Mouse (Mus musculus) embryonic facial prominence, embryonic 13.5 days (tissue): ENCODE measurements around the gene Itsn2. TPM values are rescaled to one million over a fixed set of nuclear protein-coding genes. Genes with fewer than 3 reads are reported as not detected.
"Not testable (repeated sequence)": the region's sequence is repeated elsewhere in the genome, so short reads cannot be mapped to it uniquely, and the experiment has no call there.

Source experiments
- ATAC-seq: fragments of 200-750 bp; cut with Nextera tagmentation; 2 replicates; pipeline ENCODE4 v1.8.0; 2017; ENCODE audit warnings: low read depth; ENCODE audit not compliant: insufficient number of reproducible peaks, insufficient read depth, low FRiP score, low TSS enrichment
- H3K27ac ChIP-seq: fragments of 300-500 bp; sonication (generic); 2 replicates; pipeline ENCODE4 v1.5.1; 2015; ENCODE audit warnings: moderate library complexity, mild to moderate bottlenecking, inconsistent platforms
- H3K27me3 ChIP-seq: fragments of 300-500 bp; sonication (generic); 2 replicates; pipeline ENCODE4 v1.6.1; 2015; ENCODE audit warnings: mild to moderate bottlenecking, inconsistent platforms
- H3K36me3 ChIP-seq: fragments of 300-500 bp; sonication (generic); 2 replicates; pipeline ENCODE4 v1.6.1; 2015; ENCODE audit warnings: mild to moderate bottlenecking, inconsistent platforms
- H3K4me1 ChIP-seq: fragments of 300-500 bp; sonication (generic); 2 replicates; pipeline ENCODE4 v1.6.1; 2015; ENCODE audit warnings: inconsistent platforms
- H3K4me2 ChIP-seq: fragments of 300-500 bp; sonication (generic); 2 replicates; pipeline ENCODE4 v1.6.1; 2015; ENCODE audit warnings: moderate library complexity, mild to moderate bottlenecking, inconsistent platforms
- H3K4me3 ChIP-seq: fragments of 300-500 bp; sonication (generic); 2 replicates; pipeline ENCODE4 v1.5.1; 2015; ENCODE audit warnings: mild to moderate bottlenecking, inconsistent platforms
- H3K9ac ChIP-seq: fragments of 300-500 bp; sonication (generic); 2 replicates; pipeline ENCODE4 v1.6.1; 2015; ENCODE audit warnings: mild to moderate bottlenecking, inconsistent platforms
- H3K9me3 ChIP-seq: fragments of 300-500 bp; sonication (generic); 2 replicates; pipeline ENCODE4 v1.6.1; 2016; ENCODE audit warnings: inconsistent platforms
- WGBS: fragments of 180-500 bp; shearing (Covaris S2); methylation state at CpG from one replicate; pipeline ENCODE4 v1.1.7; 2015; ENCODE audit warnings: mixed read lengths; 5-methylcytosine and 5-hydroxymethylcytosine counted together
- polyA plus RNA-seq: library from polyadenylated mRNA; unstranded; fragments of >200 nt; fragmentation: Nextera tagmentation; extraction: Ambion mirVana; gene quantifications from 2 replicates; pipeline ENCODE4 v1.2.1, GENCODE M21; 2015

Gene Itsn2
- polyA plus RNA-seq, 1 experiment from 2014 or later = 34.0 TPM

- 57% methylated on average over 4 of the region's 4 CpGs for WGBS
- ATAC-seq = no peak
- no peaks in the 10 kb centered on the region for H3K9me3 ChIP-seq
- H3K9ac ChIP-seq = no peak overlapping the region
- H3K27ac ChIP-seq = no peak overlapping the region
- 0 out of 2 replicates have a peak, but pooled peaks cover 2% of the 10 kb centered on the region for H3K4me1 ChIP-seq
- H3K36me3 ChIP-seq = peaks cover 6% of the 10 kb centered on the region; the same call in 1 of the 2 replicates
- no peak overlapping the region for H3K4me2 ChIP-seq
- no peaks in the 10 kb centered on the region for H3K27me3 ChIP-seq
- H3K4me3 ChIP-seq = no peak overlapping the region
Measured at GRCm38 (mm10) chr12:4685441-4685840, 93.0 kb downstream of the Itsn2 start.

- Histone ChIP-seq H3K27ac (no peak overlapping the region), H3K9ac (no peak overlapping the region), H3K4me1 (0 out of 2 replicates have a peak, but pooled peaks cover 2% of the 10 kb centered on the region), H3K27me3 (no peaks in the 10 kb centered on the region), H3K36me3 (peaks cover 6% of the 10 kb centered on the region; the same call in 1 of the 2 replicates), H3K9me3 (no peaks in the 10 kb centered on the region), H3K4me2 (no peak overlapping the region), H3K4me3 (no peak overlapping the region)
- ATAC-seq = no peak
- 84% methylated on average over 2 of the region's 2 CpGs for WGBS
Measured at GRCm38 (mm10) chr12:4688386-4688785, 95.9 kb downstream of the Itsn2 start.

- no peak for ATAC-seq
- no peak overlapping the region for H3K4me2 ChIP-seq
- 91% methylated on average over 14 of the region's 14 CpGs for WGBS
- 0 out of 2 replicates have a peak, but pooled peaks cover 2% of the 10 kb centered on the region for H3K4me1 ChIP-seq
- no peaks in the 10 kb centered on the region for H3K9me3 ChIP-seq
- no peak overlapping the region for H3K27ac ChIP-seq
- H3K36me3 ChIP-seq = peaks cover 6% of the 10 kb centered on the region; the same call in 1 of the 2 replicates
- H3K4me3 ChIP-seq = no peak overlapping the region
- H3K9ac ChIP-seq = no peak overlapping the region
- no peaks in the 10 kb centered on the region for H3K27me3 ChIP-seq
Measured at GRCm38 (mm10) chr12:4689341-4689740, 96.9 kb downstream of the Itsn2 start.

- ATAC-seq = no peak
- Histone ChIP-seq H3K36me3 (peaks cover 6% of the 10 kb centered on the region; the same call in 1 of the 2 replicates), H3K4me3 (no peak overlapping the region), H3K4me2 (no peak overlapping the region), H3K4me1 (0 out of 2 replicates have a peak, but pooled peaks cover 2% of the 10 kb centered on the region), H3K27me3 (no peaks in the 10 kb centered on the region), H3K9me3 (no peaks in the 10 kb centered on the region), H3K9ac (no peak overlapping the region), H3K27ac (no peak overlapping the region)
- WGBS = 78% methylated on average over 3 of the region's 3 CpGs
Measured at GRCm38 (mm10) chr12:4691193-4691592, 98.8 kb downstream of the Itsn2 start.

- 94% methylated on average over 1 of the region's 1 CpGs for WGBS
- ATAC-seq = no peak
- H3K27ac ChIP-seq = no peak overlapping the region
- no peak overlapping the region for H3K4me3 ChIP-seq
- H3K9me3 ChIP-seq = no peaks in the 10 kb centered on the region
- peaks cover 18% of the 10 kb centered on the region for H3K36me3 ChIP-seq
- no peaks in the 10 kb centered on the region for H3K4me1 ChIP-seq
- no peaks in the 10 kb centered on the region for H3K27me3 ChIP-seq
- H3K4me2 ChIP-seq = no peak overlapping the region
- no peak overlapping the region for H3K9ac ChIP-seq
Measured at GRCm38 (mm10) chr12:4694534-4694933, 102.1 kb downstream of the Itsn2 start.

- not testable (repeated sequence) for H3K27ac ChIP-seq, H3K27me3 ChIP-seq, H3K4me3 ChIP-seq, H3K9ac ChIP-seq, H3K9me3 ChIP-seq, ATAC-seq, H3K4me1 ChIP-seq, H3K4me2 ChIP-seq
- H3K36me3 ChIP-seq = peaks cover 59% of the 10 kb centered on the region
- WGBS = 75% methylated on average over 6 of the region's 6 CpGs
Measured at GRCm38 (mm10) chr12:4705626-4706025, 113.2 kb downstream of the Itsn2 start.

GRCm38 (mm10) chr12:4706175-4706574, 113.7 kb downstream of the Itsn2 start:
- Histone ChIP-seq H3K9me3 (no peaks in the 10 kb centered on the region), H3K27me3 (no peaks in the 10 kb centered on the region), H3K9ac (no peak overlapping the region), H3K27ac (no peak overlapping the region), H3K4me1 (no peaks in the 10 kb centered on the region), H3K36me3 (peaks cover 59% of the 10 kb centered on the region), H3K4me2 (no peak overlapping the region), H3K4me3 (no peak overlapping the region)
- ATAC-seq = no peak
- 88% methylated on average over 5 of the region's 5 CpGs for WGBS

GRCm38 (mm10) chr12:4706901-4707300, 114.5 kb downstream of the Itsn2 start:
- no peak for ATAC-seq
- peaks cover 59% of the 10 kb centered on the region for H3K36me3 ChIP-seq

GRCm38 (mm10) chr12:4707488-4708017, 115.1 kb downstream of the Itsn2 start:
- H3K9ac ChIP-seq = no peak overlapping the region
- no peak overlapping the region for H3K27ac ChIP-seq
- ATAC-seq = no peak
- H3K4me3 ChIP-seq = no peak overlapping the region
- H3K36me3 ChIP-seq = peaks cover 59% of the 10 kb centered on the region
- no peaks in the 10 kb centered on the region for H3K9me3 ChIP-seq
- H3K4me1 ChIP-seq = no peaks in the 10 kb centered on the region
- 90% methylated on average over 14 of the region's 14 CpGs for WGBS
- H3K27me3 ChIP-seq = no peaks in the 10 kb centered on the region
- H3K4me2 ChIP-seq = no peak overlapping the region

More at GRCm38 (mm10) chr12:4706901-4707300, 114.5 kb downstream of the Itsn2 start:
- Histone ChIP-seq H3K9me3 (no peaks in the 10 kb centered on the region), H3K4me1 (no peaks in the 10 kb centered on the region), H3K4me3 (no peak overlapping the region), H3K27me3 (no peaks in the 10 kb centered on the region), H3K9ac (no peak overlapping the region), H3K27ac (no peak overlapping the region), H3K4me2 (no peak overlapping the region)
- 86% methylated on average over 10 of the region's 10 CpGs for WGBS

- Histone ChIP-seq H3K27ac (no peak overlapping the region), H3K4me3 (no peak overlapping the region), H3K4me2 (no peak overlapping the region), H3K9me3 (no peaks in the 10 kb centered on the region), H3K9ac (no peak overlapping the region), H3K4me1 (no peaks in the 10 kb centered on the region), H3K36me3 (peaks cover 66% of the 10 kb centered on the region), H3K27me3 (no peaks in the 10 kb centered on the region)
- WGBS = 83% methylated on average over 4 of the region's 4 CpGs
- ATAC-seq = no peak
Measured at GRCm38 (mm10) chr12:4708296-4708695, 115.9 kb downstream of the Itsn2 start.

- 75% methylated on average over 8 of the region's 8 CpGs for WGBS
- Histone ChIP-seq H3K9ac (no peak overlapping the region), H3K9me3 (no peaks in the 10 kb centered on the region), H3K36me3 (peaks cover 68% of the 10 kb centered on the region), H3K4me3 (no peak overlapping the region), H3K27ac (no peak overlapping the region), H3K4me1 (no peaks in the 10 kb centered on the region), H3K27me3 (no peaks in the 10 kb centered on the region), H3K4me2 (no peak overlapping the region)
- ATAC-seq = 0 out of 2 replicates have a peak, but pooled peaks have one; percentile 26
Measured at GRCm38 (mm10) chr12:4708881-4709604, 116.6 kb downstream of the Itsn2 start.

- Histone ChIP-seq H3K9me3 (no peaks in the 10 kb centered on the region), H3K27me3 (no peaks in the 10 kb centered on the region), H3K9ac (no peak overlapping the region), H3K36me3 (peaks cover 73% of the 10 kb centered on the region), H3K4me2 (no peak overlapping the region), H3K4me1 (no peaks in the 10 kb centered on the region), H3K27ac (no peak overlapping the region), H3K4me3 (no peak overlapping the region)
- ATAC-seq = no peak
- 86% methylated on average over 7 of the region's 7 CpGs for whole genome bisulfite sequencing
Measured at GRCm38 (mm10) chr12:4709926-4710325, 117.5 kb downstream of the Itsn2 start.
